Mouse (Mus musculus): ENCODE results near the gene Banp. TPM values are rescaled to one million over a fixed set of nuclear protein-coding genes. Genes with fewer than 3 reads are reported as not detected.

Banp gene
- polyA plus RNA-seq (2015; fragmentation: Nextera tagmentation; extraction: Ambion mirVana): 54.6 and 61.9 TPM in 2 replicates

DNA sequence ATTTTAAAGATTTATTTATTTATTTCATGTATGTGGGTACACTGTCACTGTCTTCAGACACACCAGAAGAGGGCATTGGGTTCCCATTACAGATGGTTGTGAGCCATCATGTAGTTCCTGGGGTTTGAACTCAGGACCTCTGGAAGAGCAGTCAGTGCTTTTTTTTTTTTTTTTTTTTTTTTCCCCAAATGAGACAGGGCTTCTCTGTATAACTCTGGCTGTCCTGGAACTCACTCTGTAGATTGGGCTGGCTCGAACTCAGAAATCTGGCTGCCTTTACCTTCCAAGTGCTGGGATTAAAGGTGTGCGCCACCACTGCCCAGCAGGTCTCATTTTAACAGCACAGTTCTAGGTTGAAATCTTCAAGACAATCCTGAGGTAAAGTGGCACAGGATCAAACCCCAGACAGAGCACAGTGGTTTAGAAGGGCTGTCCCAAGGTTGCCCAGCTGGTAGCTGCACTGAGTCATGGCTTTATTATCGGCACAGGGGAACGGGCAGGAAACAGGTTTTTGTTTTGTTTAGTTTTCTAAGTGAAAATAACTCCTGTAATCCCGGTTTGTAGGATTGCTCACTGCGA lies at the start of gene Banp:
Gene Banp, plus strand, starts transcription at position 529 of the 579 bp plus-strand sequence.
- Histone ChIP-seq H3K4me3 (peak within 1 kb of the TSS; percentile 88), H3K36me3 (replicated peaks) (no peaks in the 10 kb centered on the region), H3K27me3 (replicated peaks) (no peaks in the 10 kb centered on the region), H3K9ac (peak within 1 kb of the TSS; percentile 98), H3K4me2 (peak within 1 kb of the TSS; percentile 90), H3K9me3 (no peaks in the 10 kb centered on the region), H3K4me1 (peaks cover 46% of the 10 kb centered on the region), H3K27ac (peak within 1 kb of the TSS; percentile 97)
- ATAC-seq (replicated peaks): peak; percentile 6
- WGBS: 64% methylated on average over 6 of the region's 6 CpGs

DNA sequence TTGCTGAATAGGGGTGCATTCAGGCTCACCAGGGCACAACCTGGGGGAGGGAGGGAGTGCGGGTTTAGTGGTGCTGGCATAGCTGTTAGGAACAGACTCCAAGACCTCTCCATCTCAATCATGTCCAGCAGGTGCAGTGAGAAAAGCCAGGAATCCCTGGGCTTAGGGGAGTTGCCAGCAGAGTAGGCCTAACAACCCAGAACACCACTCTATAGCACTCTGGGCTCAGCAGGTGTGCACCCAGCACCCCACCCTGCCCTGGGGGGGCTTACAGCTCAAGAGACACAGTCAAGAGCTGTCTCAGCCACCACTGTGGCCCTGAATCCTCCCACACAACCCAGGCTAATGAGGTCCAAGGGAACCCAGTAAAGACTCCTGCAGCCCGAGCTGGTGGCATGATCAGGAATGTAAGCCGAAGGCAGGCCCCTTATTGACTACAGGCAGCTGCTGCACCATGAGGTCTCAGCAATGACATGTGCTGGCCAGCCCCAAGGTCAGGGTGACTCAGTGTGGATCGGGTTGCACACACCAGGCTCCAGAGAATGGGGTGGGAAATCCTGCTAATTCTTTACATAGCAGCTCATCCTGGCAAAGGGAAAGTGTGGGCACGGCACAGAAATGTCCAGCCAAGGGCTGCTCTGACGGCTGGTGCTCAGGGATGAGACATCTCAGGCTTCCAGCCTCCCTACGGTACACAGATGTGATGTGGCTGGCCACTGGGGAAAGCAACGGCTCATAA lies 47.9 kb upstream of the Banp start:
- Histone ChIP-seq H3K9me3 (no peaks in the 10 kb centered on the region), H3K4me3 (no peak overlapping the region), H3K27me3 (replicated peaks) (no peaks in the 10 kb centered on the region), H3K27ac (no peak overlapping the region), H3K36me3 (replicated peaks) (no peaks in the 10 kb centered on the region), H3K4me1 (peaks cover 54% of the 10 kb centered on the region), H3K9ac (no peak overlapping the region), H3K4me2 (peak overlapping the region; percentile 4)
- WGBS: 58% methylated on average over 8 of the region's 8 CpGs
- no peak for ATAC-seq (replicated peaks)

DNA sequence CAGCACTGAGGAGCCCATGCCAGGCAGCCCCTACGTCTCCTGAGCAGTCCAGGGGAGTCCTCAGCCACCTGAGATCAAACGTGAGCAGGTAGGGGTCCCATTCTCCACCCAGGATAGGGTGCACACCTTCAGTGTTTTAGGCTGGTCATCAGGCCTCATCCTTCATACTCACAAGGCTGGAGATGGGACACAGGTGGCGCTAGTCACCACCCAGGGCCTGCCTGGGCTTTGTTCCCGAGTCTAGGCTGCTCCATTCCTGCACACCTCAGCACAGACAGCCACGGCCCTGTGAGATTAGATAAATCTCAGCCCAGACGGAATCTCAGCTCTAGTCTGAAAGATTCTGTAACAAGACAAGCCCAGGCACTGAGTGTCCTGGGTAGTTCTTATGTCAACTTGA lies 45.6 kb upstream of the Banp start:
- no peak for ATAC-seq (replicated peaks)
- Histone ChIP-seq H3K4me1 (peaks cover 37% of the 10 kb centered on the region), H3K9ac (no peak overlapping the region; the same call in 1 of the 2 replicates)

DNA sequence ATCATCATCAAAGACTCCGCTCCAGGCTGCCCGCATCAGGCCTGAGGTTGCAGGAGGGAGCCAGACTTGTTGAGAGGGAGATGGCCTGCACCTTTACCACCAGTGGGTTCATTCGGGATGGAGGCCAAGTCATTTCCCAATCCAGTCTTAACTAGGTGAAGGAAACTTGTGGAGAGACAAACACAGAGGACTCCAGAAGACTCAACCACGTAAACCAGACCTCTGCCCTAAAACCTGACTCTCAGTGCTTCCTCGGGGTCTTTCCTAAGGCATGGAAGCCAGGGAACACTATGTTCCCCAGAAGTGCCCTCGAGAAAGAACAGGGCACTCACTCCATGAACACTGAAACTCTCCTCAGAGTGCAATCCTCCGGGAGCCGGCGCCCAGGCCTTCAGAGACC lies 44.6 kb upstream of the Banp start:
- WGBS: 88% methylated on average over 9 of the region's 9 CpGs

More for the DNA sequence above, 45.6 kb upstream of the Banp start:
- Histone ChIP-seq H3K4me2 (no peak overlapping the region), H3K27ac (no peak overlapping the region), H3K36me3 (replicated peaks) (no peaks in the 10 kb centered on the region), H3K4me3 (no peak overlapping the region), H3K9me3 (no peaks in the 10 kb centered on the region), H3K27me3 (replicated peaks) (peaks cover 7% of the 10 kb centered on the region; the same call in 1 of the 2 replicates)
- 67% methylated on average over 6 of the region's 6 CpGs for WGBS

DNA sequence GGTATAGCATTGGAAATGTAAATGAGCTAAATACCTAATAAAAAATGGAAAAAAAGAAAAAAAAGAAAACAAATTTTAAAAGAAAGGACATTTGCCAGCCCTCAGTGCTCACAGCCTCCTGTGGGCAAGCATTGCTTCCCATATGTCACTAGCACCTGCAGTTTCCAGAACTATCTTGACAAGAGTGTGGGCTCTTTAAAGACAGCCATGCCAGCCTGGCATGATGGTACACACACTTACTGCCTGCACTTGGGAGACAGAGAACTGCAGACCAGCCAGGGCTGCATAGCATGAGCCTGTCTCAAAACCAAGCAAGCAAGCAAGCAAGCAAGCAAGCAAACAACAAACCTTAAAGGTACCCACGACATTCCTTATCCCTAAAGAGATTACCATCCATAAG lies 44.1 kb upstream of the Banp start:
- 66% methylated on average over 1 of the region's 1 CpGs for WGBS
- H3K27me3 ChIP-seq (replicated peaks): peaks cover 7% of the 10 kb centered on the region; the same call in 1 of the 2 replicates
- peak overlapping the region; percentile 93 for H3K4me2 ChIP-seq
- no peak for ATAC-seq (replicated peaks)
- H3K27ac ChIP-seq: no peak overlapping the region
- peak overlapping the region; percentile 73; the same call in 1 of the 2 replicates for H3K9ac ChIP-seq
- peaks cover 34% of the 10 kb centered on the region for H3K4me1 ChIP-seq
- H3K4me3 ChIP-seq: peak overlapping the region; percentile 86
- no peaks in the 10 kb centered on the region for H3K36me3 ChIP-seq (replicated peaks)
- H3K9me3 ChIP-seq: no peaks in the 10 kb centered on the region

More for the DNA sequence above, 44.6 kb upstream of the Banp start:
- H3K4me2 ChIP-seq: peak overlapping the region; percentile 93
- no peaks in the 10 kb centered on the region for H3K36me3 ChIP-seq (replicated peaks)
- peak overlapping the region; percentile 86; the same call in 1 of the 2 replicates for H3K4me3 ChIP-seq
- H3K9me3 ChIP-seq: no peaks in the 10 kb centered on the region
- H3K27me3 ChIP-seq (replicated peaks): peaks cover 7% of the 10 kb centered on the region; the same call in 1 of the 2 replicates
- no peak for ATAC-seq (replicated peaks)
- H3K9ac ChIP-seq: peak overlapping the region; percentile 73; the same call in 1 of the 2 replicates
- no peak overlapping the region for H3K27ac ChIP-seq
- H3K4me1 ChIP-seq: peaks cover 34% of the 10 kb centered on the region

DNA sequence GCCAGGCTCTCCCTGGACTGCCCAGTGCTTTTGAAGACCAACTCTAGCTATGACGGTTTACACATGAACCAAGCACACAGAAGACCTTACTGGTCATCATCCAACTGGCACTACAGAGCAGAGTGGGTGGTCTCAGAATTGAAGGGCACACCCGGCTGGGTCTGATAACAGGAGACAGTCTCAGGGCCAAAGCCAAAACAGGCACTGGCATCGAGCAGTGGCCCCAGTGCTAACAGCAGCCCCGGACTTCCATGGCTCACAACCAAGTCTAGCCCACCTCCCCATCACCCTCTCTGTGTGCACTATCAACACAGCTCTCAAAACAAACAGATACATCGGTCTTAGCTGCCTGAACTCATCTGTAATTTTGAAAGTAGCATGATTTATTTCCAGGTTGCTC lies 43.7 kb upstream of the Banp start:
- H3K36me3 ChIP-seq (replicated peaks): no peaks in the 10 kb centered on the region
- ATAC-seq (replicated peaks): no peak
- peak overlapping the region; percentile 93 for H3K4me2 ChIP-seq
- peaks cover 34% of the 10 kb centered on the region for H3K4me1 ChIP-seq
- 27% methylated on average over 5 of the region's 5 CpGs for WGBS
- H3K9me3 ChIP-seq: no peaks in the 10 kb centered on the region
- H3K4me3 ChIP-seq: peak overlapping the region; percentile 86
- H3K27ac ChIP-seq: no peak overlapping the region
- H3K27me3 ChIP-seq (replicated peaks): peaks cover 7% of the 10 kb centered on the region; the same call in 1 of the 2 replicates
- H3K9ac ChIP-seq: peak overlapping the region; percentile 73; the same call in 1 of the 2 replicates

DNA sequence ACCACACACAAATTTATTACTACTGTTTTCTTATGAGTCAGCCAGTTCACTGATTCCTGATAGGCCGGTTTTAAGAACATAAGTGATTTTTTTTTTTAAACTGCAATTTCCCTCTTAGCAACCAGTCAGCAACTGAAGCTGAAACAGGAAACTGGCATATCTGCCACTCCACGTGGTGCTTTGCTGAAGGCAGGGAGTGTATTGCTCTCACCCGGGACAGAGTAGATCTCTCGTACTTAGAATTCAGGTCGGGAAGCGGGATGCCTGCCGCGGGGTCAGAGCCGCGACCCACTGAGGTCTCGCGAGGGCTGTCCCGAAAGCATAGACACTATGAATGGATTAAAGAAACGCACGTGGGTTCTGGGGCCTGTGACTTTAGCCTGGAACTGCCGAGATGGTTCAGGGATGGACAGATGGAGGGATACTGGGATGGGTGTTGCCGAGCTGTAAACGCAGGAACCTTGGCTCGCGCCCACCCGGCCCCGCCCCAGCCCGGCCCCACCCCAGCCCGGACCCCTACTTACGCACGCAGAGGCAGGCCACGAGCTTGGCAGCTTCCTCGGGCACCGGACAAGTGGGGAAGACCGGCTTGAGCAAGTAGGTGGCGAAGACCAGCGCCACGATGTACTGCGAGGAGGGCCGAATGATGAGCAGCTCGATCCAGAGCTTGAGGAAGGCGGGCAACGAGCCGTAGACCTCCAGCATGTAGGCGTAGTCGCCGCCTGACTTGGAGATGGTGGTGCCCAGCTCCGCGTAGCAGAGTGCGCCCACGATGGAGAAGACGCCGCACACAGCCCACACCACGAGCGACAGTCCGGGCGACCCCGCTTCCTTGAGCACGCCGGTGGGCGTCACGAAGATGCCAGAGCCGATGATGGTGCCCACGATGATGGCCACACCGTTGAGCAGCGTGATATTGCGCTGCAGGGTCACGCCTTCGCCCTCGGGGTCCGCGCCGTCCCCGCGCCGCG lies 42.7 kb upstream of the Banp start:
- under 1% methylated on average over 67 of the region's 72 CpGs for WGBS

DNA sequence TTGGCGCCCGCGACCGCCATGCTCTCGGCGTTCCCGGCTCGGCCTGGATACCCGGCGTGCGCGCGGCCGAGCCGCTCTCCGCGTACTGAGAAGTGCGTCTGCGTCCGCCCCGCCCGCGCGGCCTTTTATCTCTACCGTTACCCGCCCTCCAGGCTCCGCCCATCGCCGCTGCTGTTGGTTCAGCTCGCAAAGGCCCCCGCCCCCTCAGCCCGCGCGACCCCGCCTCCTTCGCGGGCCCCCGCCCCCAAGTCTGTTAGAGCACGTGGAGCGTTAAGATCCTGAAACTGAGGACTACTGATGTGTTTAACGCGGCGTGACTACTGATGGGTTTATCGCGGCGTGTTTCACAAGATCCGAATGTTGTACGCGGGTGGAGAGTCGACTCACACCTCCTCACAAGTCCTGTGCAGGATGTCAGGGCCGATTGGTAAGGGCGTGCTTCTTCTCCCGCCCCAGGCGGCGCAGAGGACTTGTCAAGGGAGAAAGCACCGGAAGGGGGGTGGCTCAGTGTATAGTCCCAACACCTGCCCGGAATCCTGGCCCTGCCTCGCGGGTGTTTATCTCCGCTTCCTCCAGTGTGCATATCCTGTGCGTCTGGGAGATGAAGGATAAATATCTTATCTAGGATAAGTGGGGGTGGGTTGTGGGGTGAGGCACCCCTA lies 41.8 kb upstream of the Banp start, which contains the start of gene Slc7a5:
Gene Slc7a5, minus strand, starts transcription at position 108 of the 662 bp plus-strand sequence.
- peak within 1 kb of the TSS; percentile 93 for H3K4me2 ChIP-seq
- peak within 1 kb of the TSS; percentile 73 for H3K9ac ChIP-seq
- H3K27ac ChIP-seq: peak within 1 kb of the TSS; percentile 69
- no peaks in the 10 kb centered on the region for H3K36me3 ChIP-seq (replicated peaks)
- ATAC-seq (replicated peaks): peak; percentile 92
- under 1% methylated on average over 56 of the region's 61 CpGs for WGBS
- H3K9me3 ChIP-seq: no peaks in the 10 kb centered on the region
- H3K4me1 ChIP-seq: peaks cover 34% of the 10 kb centered on the region
- H3K27me3 ChIP-seq (replicated peaks): peaks cover 7% of the 10 kb centered on the region; the same call in 1 of the 2 replicates
- peak within 1 kb of the TSS; percentile 86 for H3K4me3 ChIP-seq

More for the DNA sequence above, 42.7 kb upstream of the Banp start:
- no peaks in the 10 kb centered on the region for H3K36me3 ChIP-seq (replicated peaks)
- peak; percentile 67 for ATAC-seq (replicated peaks)
- H3K9me3 ChIP-seq: no peaks in the 10 kb centered on the region
- H3K4me2 ChIP-seq: peak overlapping the region; percentile 93
- H3K4me3 ChIP-seq: peak overlapping the region; percentile 86
- peak overlapping the region; percentile 69 for H3K27ac ChIP-seq
- H3K27me3 ChIP-seq (replicated peaks): peaks cover 7% of the 10 kb centered on the region; the same call in 1 of the 2 replicates
- peak overlapping the region; percentile 73 for H3K9ac ChIP-seq
- peaks cover 34% of the 10 kb centered on the region for H3K4me1 ChIP-seq

DNA sequence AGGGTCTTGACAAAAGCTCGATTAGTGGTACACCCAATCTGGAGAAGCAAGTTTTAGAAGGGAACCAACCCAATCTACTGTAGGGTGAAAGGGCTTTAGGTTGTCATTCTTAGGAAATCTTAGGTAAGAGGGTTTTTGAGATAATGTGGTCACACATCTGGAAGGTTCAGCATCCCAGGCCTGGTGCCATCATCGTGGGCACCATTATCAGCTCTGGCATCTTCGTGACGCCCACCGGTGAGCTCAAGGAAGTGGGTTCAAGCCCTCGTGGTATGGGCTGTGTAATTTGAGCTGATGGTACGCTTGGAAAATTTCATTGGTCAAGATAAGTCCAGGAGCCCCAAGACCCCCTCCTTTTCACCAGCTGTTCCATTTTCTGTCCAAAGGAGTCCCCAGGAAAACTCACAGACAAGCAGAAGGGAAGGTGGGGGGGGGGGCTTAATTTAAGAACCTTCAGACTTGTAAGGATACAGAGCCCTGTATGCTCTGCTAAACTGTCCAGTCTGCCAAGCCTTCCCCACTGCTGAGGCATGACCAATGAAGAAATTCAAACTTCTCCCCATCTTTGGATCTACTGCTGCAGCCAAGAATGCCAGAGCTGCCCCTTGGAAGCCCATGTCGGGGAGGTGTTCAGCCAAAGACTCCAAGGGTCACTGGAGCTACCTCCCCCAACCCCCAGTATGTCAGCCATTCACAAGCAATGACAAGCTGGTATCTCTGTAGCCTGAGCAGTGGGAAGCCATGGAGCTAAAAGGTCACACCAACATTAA lies 41.0 kb upstream of the Banp start:
- no peak for ATAC-seq (replicated peaks)
- Histone ChIP-seq H3K4me1 (peaks cover 34% of the 10 kb centered on the region), H3K4me3 (no peak overlapping the region), H3K4me2 (peak overlapping the region; percentile 93; the same call in 1 of the 2 replicates), H3K36me3 (replicated peaks) (no peaks in the 10 kb centered on the region), H3K9ac (no peak overlapping the region), H3K27ac (no peak overlapping the region), H3K9me3 (no peaks in the 10 kb centered on the region), H3K27me3 (replicated peaks) (peaks cover 7% of the 10 kb centered on the region; the same call in 1 of the 2 replicates)
- 65% methylated on average over 8 of the region's 8 CpGs for WGBS

DNA sequence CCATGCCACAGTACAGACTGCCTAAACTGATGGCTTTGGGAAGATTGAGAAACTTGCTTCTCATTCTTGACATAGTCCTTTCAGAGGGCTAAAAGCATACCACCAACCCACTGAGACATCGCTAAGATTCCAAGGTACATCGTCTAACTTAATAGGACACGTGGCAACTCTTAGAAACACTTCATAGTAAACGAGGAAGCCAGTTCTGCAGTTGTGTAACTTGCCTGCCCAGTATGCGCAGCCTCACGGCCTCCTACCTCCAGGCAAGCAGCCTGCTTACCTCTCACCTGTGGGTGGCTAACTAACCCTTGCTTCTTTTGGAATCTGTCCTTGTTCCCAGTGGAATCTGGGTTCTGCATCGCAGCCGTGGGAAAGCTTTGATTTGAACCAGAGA lies 40.4 kb upstream of the Banp start:
- Histone ChIP-seq H3K4me1 (peaks cover 31% of the 10 kb centered on the region), H3K4me2 (no peak overlapping the region), H3K9me3 (no peaks in the 10 kb centered on the region), H3K9ac (no peak overlapping the region), H3K36me3 (replicated peaks) (no peaks in the 10 kb centered on the region), H3K4me3 (no peak overlapping the region), H3K27ac (no peak overlapping the region), H3K27me3 (replicated peaks) (peaks cover 7% of the 10 kb centered on the region; the same call in 1 of the 2 replicates)
- 71% methylated on average over 8 of the region's 8 CpGs for WGBS
- no peak for ATAC-seq (replicated peaks)

Measured in midbrain, embryonic 15.5 days (tissue).